Mouse (Mus musculus) right cerebral cortex, adult 18-20 months (tissue): ENCODE results near the gene Nup43.

Experiments used
- DNase-seq: peaks from one replicate; pipeline ENCODE4 v3.0.0; 2022; ENCODE audit warnings: mixed read lengths

The Nup43 gene

DNA sequence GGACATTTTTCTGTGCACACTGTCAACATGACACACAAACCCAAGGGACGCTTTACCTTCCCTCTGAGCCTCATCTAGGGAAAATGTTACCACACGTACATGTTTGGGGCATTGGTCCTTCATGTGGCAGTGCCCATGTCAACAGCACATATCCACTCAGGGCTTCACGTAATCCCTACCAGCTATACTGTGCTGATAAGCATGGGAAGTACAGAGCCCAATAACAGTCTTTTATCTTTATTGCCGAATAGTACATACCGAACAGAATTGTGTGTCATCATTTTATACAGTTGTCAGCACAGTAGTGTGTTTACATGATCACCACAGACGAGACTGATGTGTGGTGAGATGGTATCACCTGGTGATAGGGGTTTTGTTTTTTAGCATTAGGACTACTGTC lies 19.6 kb downstream of the Nup43 start:
- DNase-seq, result no peak

GRCm38 (mm10) chr10:7695286-7695685 lies 28.0 kb downstream of the Nup43 start:
- no peak for DNase-seq

GRCm38 (mm10) chr10:7700120-7700519 lies 32.8 kb downstream of the Nup43 start:
- DNase-seq, result no peak

- DNase-seq, result no peak
Measured at GRCm38 (mm10) chr10:7702586-7702985, 35.3 kb downstream of the Nup43 start.

- no peak for DNase-seq
Measured at GRCm38 (mm10) chr10:7710121-7710520, 42.8 kb downstream of the Nup43 start.

GRCm38 (mm10) chr10:7712506-7712905 lies 45.2 kb downstream of the Nup43 start:
- no peak for DNase-seq

GRCm38 (mm10) chr10:7715056-7715455 lies 47.8 kb downstream of the Nup43 start:
- DNase-seq, result no peak

GRCm38 (mm10) chr10:7725751-7726500 lies 58.6 kb downstream of the Nup43 start, which contains the start of gene Katna1:
Gene Katna1 (plus strand): TSS chr10:7726000.
- DNase-seq, result peak; percentile 94

DNA sequence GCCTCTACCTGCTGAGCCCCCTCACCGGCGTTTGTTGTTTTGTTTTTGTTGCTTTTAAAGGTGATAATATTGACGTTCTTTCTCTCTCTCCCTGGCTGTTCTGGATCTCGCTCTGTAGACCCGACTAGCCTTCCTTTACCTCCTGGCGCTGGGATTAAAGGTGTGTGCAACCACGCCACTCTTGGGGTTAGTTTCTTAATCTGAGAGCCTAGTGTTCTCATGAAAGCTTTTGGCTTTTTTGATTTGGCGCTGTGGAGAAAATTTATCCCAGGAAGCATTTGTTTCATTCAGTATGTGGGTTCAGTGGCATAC lies 59.2 kb downstream of the Nup43 start:
- no peak for DNase-seq

DNA sequence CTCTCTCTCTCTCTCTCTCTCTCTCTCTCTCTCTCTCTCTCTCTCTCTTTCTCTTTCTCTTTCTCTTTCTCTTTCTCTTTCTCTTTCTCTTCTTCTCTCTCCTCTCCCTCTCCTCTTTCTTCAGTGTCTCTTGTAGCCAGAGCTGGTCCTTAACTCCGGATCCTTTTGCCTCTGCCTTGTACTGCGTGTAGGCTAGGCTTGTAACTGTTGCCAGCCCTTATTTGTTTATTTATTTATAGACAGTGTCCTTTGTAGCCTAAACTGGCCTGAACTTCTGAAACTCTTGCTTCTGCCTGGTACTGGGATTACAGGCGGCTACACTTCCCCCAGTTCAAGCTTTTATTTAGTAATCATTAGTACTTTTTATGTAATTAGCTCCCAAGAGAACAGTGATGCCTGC lies 59.7 kb downstream of the Nup43 start:
- no peak for DNase-seq
